Mouse (Mus musculus) bone marrow macrophage, adult 2 months (primary cell): ENCODE data around the gene Sf3b2. TPM values are rescaled to one million over a fixed set of nuclear protein-coding genes. Genes with fewer than 3 reads are reported as not detected.

ENCODE experiments used
- H3K27ac ChIP-seq: 2 replicates; pipeline ENCODE4 v1.5.1; 2012; ENCODE audit warnings: low read depth, low read length; ENCODE audit not compliant: insufficient read depth
- H3K4me1 ChIP-seq: 2 replicates; pipeline ENCODE4 v1.6.1; 2012; ENCODE audit warnings: low read length; ENCODE audit not compliant: control insufficient read depth, insufficient read depth
- H3K4me3 ChIP-seq: 2 replicates; pipeline ENCODE4 v1.5.1; 2012; ENCODE audit warnings: mild to moderate bottlenecking, low read length, moderate library complexity; ENCODE audit not compliant: insufficient read depth
- CTCF ChIP-seq: IDR thresholded peaks from 2 replicates; pipeline ENCODE4 v1.5.1; 2012; ENCODE audit warnings: low read depth, mild to moderate bottlenecking, low read length, moderate library complexity
- POLR2A ChIP-seq: IDR thresholded peaks from 2 replicates; pipeline ENCODE4 v1.6.1; 2012; ENCODE audit warnings: mild to moderate bottlenecking, low read depth, low read length, borderline replicate concordance
- polyA plus RNA-seq: library from polyadenylated mRNA; stranded (reverse); fragments of >200 nt; gene quantifications from 2 replicates; pipeline ENCODE4 v1.2.4, GENCODE M21; 2012; ENCODE audit not compliant: missing spikeins, insufficient read depth, insufficient read length

The Sf3b2 gene
- polyA plus RNA-seq, 1 experiment = 143 TPM

DNA sequence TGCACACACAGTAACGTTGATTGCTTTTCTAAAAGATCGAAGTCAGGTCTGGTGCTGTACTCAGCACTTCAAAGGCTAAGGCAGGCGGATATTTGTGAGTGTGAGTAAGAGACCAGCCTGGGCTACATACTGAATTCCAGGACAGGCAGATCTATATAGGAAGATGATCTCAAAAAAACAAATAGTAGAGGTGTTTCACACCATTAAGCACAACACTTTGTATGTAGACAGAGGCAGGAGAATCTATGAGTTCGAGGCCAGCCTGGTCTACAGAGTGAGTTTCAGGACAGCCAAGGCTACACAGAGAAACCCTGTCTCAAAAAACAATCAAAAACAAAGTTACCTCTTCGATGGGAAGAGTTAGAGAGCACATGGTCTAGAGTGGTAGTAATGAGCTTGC, 19.5 kb downstream of the Sf3b2 start:
- TF ChIP-seq POLR2A (no peak), CTCF (no peak)
- Histone ChIP-seq H3K4me3 (no peak overlapping the region), H3K4me1 (peaks cover 23% of the 10 kb centered on the region), H3K27ac (no peak overlapping the region)

DNA sequence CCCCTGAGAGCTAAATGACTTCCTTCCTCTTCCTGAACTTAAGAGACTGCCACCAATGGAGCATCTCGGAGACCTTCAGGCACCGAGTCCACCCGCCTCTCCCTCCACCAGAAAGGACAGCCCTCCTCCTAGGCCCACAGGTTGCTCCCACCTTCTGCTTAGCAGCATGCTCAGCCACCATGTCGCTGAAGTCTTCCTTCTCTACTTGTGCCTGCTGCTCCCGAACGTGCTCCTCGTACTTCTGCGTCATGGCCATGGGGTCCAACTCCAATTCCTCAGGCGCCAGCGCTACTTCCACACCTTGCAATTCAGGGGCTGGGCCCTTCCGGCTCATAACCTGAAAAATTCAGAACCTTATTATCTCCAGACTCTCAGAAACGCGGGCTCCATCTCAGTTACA, 20.6 kb downstream of the Sf3b2 start:
- no peak for TF ChIP-seq CTCF
- no peak for TF ChIP-seq POLR2A
- peaks cover 27% of the 10 kb centered on the region for H3K4me1 ChIP-seq
- no peak overlapping the region for H3K4me3 ChIP-seq
- peak overlapping the region; percentile 82 for H3K27ac ChIP-seq

GRCm38 (mm10) chr19:5273916-5274315, 21.3 kb downstream of the Sf3b2 start:
- Histone ChIP-seq H3K4me1 (peaks cover 27% of the 10 kb centered on the region), H3K27ac (peak overlapping the region; percentile 82), H3K4me3 (no peak overlapping the region)
- TF ChIP-seq POLR2A = no peak
- no peak for TF ChIP-seq CTCF

GRCm38 (mm10) chr19:5272801-5273733, 22.2 kb downstream of the Sf3b2 start, which contains the start of gene Pacs1:
Gene Pacs1 (minus strand): TSS chr19:5273119.
- TF ChIP-seq POLR2A (no peak), CTCF (no peak)
- Histone ChIP-seq H3K27ac (peak within 1 kb of the TSS; percentile 82), H3K4me3 (peak within 1 kb of the TSS; percentile 90), H3K4me1 (peaks cover 27% of the 10 kb centered on the region)

DNA sequence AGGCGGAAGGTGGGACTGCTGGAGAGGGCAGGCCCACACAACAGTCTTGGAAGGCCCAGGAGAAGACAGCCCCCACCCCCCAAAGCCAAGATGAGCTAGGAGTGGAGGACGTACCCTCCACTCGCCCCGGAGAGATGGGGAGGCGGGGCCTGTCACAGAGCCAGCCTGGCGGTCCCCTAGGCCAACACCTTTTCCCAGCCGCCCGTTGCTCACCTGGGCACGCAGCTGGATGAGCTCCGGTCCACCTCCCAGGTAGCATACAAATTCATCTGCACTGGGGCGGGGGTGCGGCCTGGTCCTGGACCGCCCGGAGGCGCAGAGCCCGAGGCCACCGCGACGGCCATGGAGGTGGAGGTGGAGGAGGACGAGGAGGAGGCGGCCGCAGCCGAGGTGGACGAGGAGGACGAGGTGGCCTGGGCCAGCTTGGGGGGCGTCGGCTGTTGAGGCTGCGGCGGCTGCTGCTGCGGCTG, 22.9 kb downstream of the Sf3b2 start:
- H3K4me1 ChIP-seq = peaks cover 28% of the 10 kb centered on the region

GRCm38 (mm10) chr19:5271430-5271829, 23.8 kb downstream of the Sf3b2 start:
- peaks cover 32% of the 10 kb centered on the region for H3K4me1 ChIP-seq
- no peak overlapping the region for H3K4me3 ChIP-seq
- no peak overlapping the region for H3K27ac ChIP-seq
- TF ChIP-seq CTCF (no peak), POLR2A (no peak)

More for the DNA sequence above, 22.9 kb downstream of the Sf3b2 start:
- TF ChIP-seq CTCF = no peak
- TF ChIP-seq POLR2A = no peak
- H3K27ac ChIP-seq = peak overlapping the region; percentile 82
- H3K4me3 ChIP-seq = peak overlapping the region; percentile 90

DNA sequence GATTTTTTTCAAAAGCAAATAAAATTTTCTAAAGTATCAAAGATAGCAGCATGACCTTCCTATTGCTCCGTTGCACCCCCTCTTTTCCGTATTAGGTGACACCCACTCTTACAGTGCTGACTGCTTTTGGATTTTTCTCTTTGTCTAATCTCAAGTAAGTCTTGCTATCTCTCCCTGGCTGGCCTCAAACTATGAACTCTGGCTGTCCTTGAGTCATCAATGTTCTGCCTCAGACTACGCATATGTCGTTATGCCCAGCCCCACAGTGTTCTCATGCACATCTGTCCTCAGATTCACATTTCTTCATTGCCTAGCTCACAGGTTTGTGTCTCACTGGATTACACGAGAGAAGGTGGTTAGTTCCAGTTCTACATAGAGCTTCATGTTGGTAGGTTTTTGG, 25.9 kb downstream of the Sf3b2 start:
- no peak overlapping the region for H3K27ac ChIP-seq
- TF ChIP-seq POLR2A (no peak), CTCF (no peak)
- peaks cover 33% of the 10 kb centered on the region for H3K4me1 ChIP-seq
- H3K4me3 ChIP-seq = no peak overlapping the region

GRCm38 (mm10) chr19:5268875-5269274, 26.4 kb downstream of the Sf3b2 start:
- no peak overlapping the region for H3K4me3 ChIP-seq
- H3K4me1 ChIP-seq = peaks cover 28% of the 10 kb centered on the region
- no peak overlapping the region for H3K27ac ChIP-seq
- TF ChIP-seq POLR2A = no peak
- no peak for TF ChIP-seq CTCF

DNA sequence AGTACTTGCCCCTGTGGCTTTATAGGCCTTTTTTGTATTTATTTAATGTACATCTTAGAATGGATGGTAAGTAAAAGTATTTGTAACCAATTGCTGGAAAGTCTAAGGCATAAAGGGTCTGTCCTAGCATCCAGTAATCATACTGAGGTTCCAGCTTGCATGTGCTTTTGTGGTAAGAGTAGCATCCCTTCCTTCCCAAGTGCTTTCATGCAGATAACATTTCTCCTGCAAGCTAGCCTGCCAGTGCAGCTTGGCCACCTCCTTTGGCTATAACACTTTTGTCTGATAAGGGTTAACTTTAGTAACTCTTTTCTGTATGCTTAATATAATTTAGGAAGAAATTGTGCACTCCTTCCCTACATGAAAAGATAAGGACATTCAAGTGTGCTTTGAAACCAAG, 27.2 kb downstream of the Sf3b2 start:
- Histone ChIP-seq H3K4me3 (no peak overlapping the region), H3K4me1 (peaks cover 23% of the 10 kb centered on the region), H3K27ac (no peak overlapping the region)
- no peak for TF ChIP-seq POLR2A
- TF ChIP-seq CTCF = no peak

DNA sequence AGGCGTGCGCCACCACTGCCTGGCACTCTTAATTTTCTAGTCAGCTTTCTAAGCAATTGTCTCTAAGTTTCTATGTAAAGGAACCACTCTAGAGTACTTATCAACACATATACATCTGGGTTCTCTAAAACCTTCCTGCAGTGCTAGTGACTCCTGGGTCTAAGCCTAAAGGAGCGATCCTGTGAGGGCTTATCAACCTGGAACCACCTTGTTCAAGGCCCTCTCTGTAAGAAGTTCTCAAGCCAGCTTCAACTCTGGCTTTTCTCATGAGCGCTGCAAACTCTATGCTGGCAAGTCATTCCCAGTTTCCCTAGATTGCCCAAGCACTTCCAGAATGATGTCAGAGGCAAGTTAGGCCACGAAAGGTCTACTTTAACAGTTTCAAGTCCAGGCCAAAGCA, 28.2 kb downstream of the Sf3b2 start:
- peaks cover 23% of the 10 kb centered on the region for H3K4me1 ChIP-seq
- no peak overlapping the region for H3K27ac ChIP-seq
- H3K4me3 ChIP-seq = no peak overlapping the region
- TF ChIP-seq POLR2A = no peak
- TF ChIP-seq CTCF = no peak
